Mouse (Mus musculus): ENCODE results near the gene Serpina3b.
"Not testable (repeated sequence)": the region's sequence is repeated elsewhere in the genome, so short reads cannot be mapped to it uniquely, and the experiment has no call there.

The Serpina3b gene

GRCm38 (mm10) chr12:104127696-104128095 is at the start of gene Serpina3b:
TSS of gene Serpina3b (plus strand) at chr12:104127996.
- DNase-seq (ENCODE audit: low read depth, low spot score) = no peak

GRCm38 (mm10) chr12:104090119-104090518 is 37.7 kb upstream of the Serpina3b start:
- DNase-seq (ENCODE audit: low read depth, low spot score) = no peak

DNA sequence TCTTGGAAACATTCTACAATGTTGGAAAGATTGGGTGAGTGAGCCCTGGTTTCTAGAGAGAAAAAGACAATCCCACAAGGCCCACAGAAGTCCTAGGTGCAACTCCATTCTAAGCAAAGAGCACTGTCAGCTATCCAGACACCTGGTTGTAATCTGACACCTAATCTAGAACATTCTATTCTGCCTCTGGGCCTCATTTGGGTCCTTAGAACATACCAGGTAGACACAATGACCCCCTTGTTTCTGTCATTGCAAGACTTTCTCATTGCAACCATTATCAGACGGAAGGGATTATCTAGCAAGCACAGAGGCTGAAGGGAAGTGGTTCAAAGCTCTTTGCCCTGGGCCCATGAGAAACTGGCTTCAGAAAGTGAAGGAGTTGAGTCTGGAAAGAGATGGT is 36.5 kb upstream of the Serpina3b start:
- DNase-seq (ENCODE audit: low read depth, low spot score) = no peak

DNA sequence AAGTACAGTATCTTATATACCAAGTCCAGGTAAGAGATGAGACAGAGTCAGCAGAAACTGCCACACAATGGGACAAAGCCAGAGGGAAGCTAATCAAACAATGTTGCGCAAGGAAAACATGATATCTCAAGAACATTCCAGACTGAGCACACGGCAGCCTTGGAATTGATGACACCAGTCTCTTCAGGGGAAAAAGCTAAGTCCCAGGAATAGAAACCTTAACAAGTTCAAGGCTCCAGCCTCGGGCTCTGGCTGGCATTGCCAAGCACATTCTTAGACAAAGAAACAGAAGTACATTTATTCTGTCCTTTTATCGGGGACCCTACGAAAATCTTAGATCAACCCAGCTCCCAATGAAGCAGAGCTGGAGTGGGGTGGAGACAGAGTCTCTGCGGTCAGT is 27.0 kb upstream of the Serpina3b start, which contains the start of gene Serpina5:
Serpina5 (plus strand) TSS at position 346 of the 400 bp plus-strand sequence.
- no peak for DNase-seq (ENCODE audit: low read depth, low spot score)

GRCm38 (mm10) chr12:104105847-104106246 is 21.9 kb upstream of the Serpina3b start:
- no peak for DNase-seq (ENCODE audit: low read depth, low spot score)

DNA sequence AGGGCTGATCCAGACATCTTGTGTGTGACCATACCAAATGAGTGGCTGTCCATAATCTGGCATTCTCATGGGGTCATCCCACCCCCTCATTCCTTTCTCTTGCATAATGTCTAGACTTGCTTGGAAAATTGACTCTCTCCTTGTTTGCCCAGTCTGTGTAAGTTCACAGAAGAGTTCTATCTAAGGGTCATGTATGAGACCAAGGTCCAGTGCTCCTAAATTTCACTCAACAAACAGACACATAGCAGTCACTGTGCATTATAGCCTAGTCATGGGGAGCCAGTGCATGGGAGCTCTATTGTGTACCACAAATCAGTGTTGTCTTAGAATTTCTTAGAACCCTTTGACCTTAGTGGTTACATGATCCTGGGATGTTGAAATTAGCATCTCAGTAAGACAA is 20.9 kb upstream of the Serpina3b start:
- no peak for DNase-seq (ENCODE audit: low read depth, low spot score)

DNA sequence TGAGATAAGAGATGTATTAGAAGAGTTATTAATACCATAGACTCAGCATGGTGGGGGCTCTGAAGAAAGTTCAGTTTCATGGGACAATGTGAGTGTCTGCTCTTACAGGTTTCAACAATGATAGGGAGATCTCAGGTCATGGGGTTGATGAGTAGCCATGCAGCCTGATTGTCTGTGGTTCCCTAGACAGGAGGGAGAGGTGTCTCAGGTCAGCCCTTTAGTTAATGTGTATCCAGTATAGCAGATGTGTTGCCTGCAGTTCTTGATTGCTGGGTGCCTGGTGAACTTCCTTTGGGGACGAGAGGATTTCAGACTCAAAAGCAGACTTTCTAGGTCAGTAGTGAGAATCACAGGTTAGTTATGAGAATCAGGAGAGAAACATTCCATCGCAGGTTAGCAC is 19.3 kb upstream of the Serpina3b start:
- DNase-seq (ENCODE audit: low read depth, low spot score) = no peak

- not testable (repeated sequence) for DNase-seq (ENCODE audit: low read depth, low spot score)
Measured at GRCm38 (mm10) chr12:104112333-104112732, 15.5 kb upstream of the Serpina3b start, which contains the start of gene Serpina3a. TSS of gene Serpina3a (plus strand) at chr12:104112724.

DNA sequence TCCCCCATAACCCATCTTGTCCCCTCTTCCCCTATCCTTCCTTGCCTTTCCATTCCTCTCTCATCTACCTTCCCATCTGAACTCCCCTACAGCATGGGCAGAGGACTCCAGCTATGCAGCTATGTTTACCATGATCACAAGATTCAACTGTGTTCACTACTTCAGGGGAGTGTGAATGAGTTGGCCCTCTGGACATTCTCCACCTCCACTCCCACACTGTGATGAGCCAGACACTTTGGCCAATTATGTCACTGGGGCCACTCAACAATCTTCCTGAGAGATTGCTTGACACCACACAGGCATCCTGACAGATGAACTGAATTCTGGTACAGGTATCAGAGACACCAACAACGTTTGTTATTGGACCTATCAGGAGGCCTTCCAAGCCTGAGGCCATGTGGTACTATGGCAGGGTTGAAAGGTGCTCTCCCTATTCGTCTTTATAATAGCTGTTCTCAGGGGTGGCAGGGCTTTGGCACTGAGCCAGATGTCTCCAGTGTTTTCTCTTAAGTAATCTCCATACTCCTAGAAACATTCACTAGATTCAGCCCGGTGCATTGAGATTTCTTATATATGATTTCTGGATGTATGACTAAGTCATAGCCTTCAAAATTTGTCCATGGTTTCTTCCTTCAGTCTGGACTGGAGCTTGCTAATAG is 12.7 kb upstream of the Serpina3b start:
- no peak for DNase-seq (ENCODE audit: low read depth, low spot score)

GRCm38 (mm10) chr12:104123097-104123496 is 4.7 kb upstream of the Serpina3b start:
- no peak for DNase-seq (ENCODE audit: low read depth, low spot score)

DNA sequence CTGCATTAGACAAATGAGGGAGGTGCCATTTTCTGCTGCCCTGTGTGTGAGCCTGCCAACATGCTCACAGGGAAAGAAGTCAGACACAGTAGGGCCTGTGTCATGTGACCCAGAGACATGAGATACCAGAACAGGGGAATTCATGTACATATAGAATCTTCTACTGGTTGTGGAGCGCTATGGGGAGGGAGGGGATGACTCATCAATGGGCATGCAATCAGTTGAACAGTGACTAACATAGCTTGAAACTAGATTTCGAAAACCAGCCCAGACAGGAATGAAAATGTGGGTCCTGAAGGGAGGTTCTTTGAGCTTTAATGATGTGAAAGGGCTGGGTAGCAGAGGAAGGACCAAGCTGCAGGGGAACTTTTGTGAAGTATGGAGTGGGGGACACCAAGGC is 3.8 kb upstream of the Serpina3b start:
- DNase-seq (ENCODE audit: low read depth, low spot score) = no peak

GRCm38 (mm10) chr12:104125021-104125560 is 2.7 kb upstream of the Serpina3b start:
- no peak for DNase-seq (ENCODE audit: low read depth, low spot score)

DNA sequence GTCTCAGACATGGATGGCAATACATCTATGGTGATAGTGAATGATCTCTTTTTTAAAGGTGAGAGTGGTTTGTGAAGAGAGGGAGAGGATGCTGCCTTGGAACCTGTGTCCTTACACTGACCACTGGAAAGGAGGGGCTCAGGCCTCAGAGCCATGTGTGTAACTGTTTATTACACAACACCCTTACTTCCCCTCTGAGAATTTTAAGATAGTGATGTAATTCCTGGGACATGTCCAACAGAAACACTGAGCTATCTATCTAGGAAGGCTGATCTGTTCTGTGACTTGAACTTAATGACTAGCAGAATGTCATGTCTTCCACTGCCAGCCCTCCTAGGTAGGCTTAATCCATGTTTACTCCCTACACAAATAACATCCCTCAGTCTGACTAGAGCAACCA is 3.2 kb downstream of the Serpina3b start:
- DNase-seq (ENCODE audit: low read depth, low spot score) = no peak

GRCm38 (mm10) chr12:104138216-104138615 is 10.4 kb downstream of the Serpina3b start:
- no peak for DNase-seq (ENCODE audit: low read depth, low spot score)

DNA sequence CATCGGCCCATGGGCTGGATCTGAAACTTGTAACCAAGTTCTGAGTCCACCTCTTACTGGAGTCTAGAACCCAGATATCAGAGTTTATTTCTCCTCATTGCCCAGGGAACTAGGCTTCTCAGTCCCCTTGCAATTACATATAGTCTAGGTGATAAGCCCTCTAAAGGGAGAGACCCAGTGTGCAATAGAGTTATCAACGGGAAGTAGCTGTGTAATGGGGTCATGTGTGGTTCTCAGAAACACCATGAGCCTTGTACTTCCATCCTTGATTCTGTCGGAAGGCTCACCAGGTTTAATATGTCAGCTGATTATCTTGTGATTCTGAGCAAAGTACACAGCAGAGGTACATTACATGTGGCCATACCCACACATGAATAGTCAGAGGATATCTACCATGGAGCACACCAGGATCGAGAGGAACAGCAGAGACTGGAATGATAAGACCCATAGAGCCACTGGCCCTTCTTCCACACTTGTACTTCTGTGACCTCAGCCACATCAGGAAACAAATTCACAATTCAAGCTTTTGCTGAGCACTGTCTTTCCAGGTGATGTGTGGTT is 12.8 kb downstream of the Serpina3b start:
- DNase-seq (ENCODE audit: low read depth, low spot score) = peak; percentile 1

- DNase-seq (ENCODE audit: low read depth, low spot score) = no peak
Measured at GRCm38 (mm10) chr12:104141506-104141905, 13.7 kb downstream of the Serpina3b start.

DNA sequence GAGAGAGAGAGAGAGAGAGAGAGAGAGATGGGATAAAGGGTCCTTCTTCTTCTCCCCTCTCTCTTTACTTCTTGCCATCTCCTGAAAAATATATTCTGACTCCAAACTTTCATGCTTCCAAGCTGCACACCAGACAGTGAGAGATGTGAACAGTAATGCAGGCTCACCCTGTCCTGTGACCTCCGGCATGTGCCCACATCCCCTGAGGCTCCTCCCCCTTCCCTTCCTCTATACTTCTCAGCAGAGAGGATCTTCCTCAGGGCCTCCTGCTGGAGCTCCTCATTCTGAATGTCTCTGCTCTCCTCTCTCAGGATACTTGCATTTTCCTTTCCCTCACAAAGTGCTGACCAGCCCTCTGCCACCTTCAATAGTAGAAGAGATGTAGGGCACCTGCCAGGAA is 14.6 kb downstream of the Serpina3b start:
- no peak for DNase-seq (ENCODE audit: low read depth, low spot score)

GRCm38 (mm10) chr12:104143286-104143685 is 15.5 kb downstream of the Serpina3b start:
- DNase-seq (ENCODE audit: low read depth, low spot score) = no peak

DNA sequence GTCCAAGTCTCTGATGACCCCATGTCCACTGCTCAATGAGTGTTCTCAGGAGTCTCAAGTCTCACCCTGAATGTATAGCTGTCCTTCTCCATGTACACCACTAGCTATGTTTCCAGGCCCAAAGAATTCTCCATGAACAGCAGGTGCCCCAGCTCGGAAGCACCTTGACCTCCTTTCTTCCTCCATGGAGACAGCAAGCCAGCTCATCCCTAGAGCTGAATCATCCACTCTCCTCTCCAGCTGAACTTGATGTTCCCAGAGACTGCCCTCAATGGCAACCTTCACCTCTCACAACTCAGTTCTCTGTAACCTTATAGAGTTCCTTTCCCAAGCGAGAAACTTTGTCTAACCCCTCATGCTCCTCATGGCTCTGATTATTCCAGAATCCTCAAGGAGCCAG is 17.8 kb downstream of the Serpina3b start:
- no peak for DNase-seq (ENCODE audit: low read depth, low spot score)

DNA sequence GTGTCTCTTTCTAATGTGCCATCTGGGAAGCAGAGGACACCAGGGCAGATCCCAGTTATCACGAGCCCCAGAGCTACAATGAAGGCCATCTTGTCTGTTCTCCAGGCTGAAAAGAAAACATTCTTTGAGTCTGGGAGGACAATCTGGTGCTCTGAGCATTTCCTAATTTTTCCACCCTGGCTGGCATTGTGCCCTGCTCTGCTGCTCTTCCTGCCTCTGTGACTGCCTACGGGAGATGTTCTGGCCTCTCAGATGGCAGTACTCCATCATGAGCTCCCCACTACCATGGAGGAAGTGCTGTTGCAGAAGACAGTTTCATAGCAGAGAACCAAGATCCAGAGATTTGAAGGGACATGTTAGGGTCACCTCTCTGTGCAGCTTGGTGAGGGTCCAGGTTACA is 24.2 kb downstream of the Serpina3b start:
- DNase-seq (ENCODE audit: low read depth, low spot score) = no peak

- DNase-seq (ENCODE audit: low read depth, low spot score) = no peak
Measured at GRCm38 (mm10) chr12:104153041-104153645, 25.3 kb downstream of the Serpina3b start.

- no peak for DNase-seq (ENCODE audit: low read depth, low spot score)
Measured at GRCm38 (mm10) chr12:104153656-104154055, 25.9 kb downstream of the Serpina3b start, which contains the start of gene Serpina3c. TSS of gene Serpina3c (minus strand) at chr12:104153870.

GRCm38 (mm10) chr12:104174747-104175146 is 47.0 kb downstream of the Serpina3b start:
- DNase-seq (ENCODE audit: low read depth, low spot score) = no peak

Measured in A20 (cell line).